Mouse (Mus musculus) small intestine, adult 2 months (tissue): ENCODE data around the gene Ankrd24.

Source experiments
- CTCF ChIP-seq: fragments of 200-500 bp; IDR thresholded peaks from 2 replicates; pipeline ENCODE4 v1.5.1; 2012; ENCODE audit warnings: low read depth, mild to moderate bottlenecking, control low read depth, inconsistent platforms, low read length, moderate library complexity, mixed read lengths; ENCODE audit not compliant: insufficient replicate concordance, insufficient read length; ENCODE audit errors: extremely low read depth
- POLR2A ChIP-seq: fragments of 200-500 bp; IDR thresholded peaks from 2 replicates; pipeline ENCODE4 v1.6.1; 2012; ENCODE audit warnings: low read depth, mild to moderate bottlenecking, control low read depth, inconsistent platforms, low read length, moderate library complexity

GRCm38 (mm10) chr10:81591846-81592245 lies 36.5 kb upstream of the Ankrd24 start:
- TF ChIP-seq POLR2A = no peak
- no peak for TF ChIP-seq CTCF
